Mouse (Mus musculus) liver (tissue): ENCODE data around the gene Galnt10.
A peak's percentile ranks its signal among the peaks of the same experiment; 100 is the strongest.

ENCODE experiments used
- DNase-seq: peaks from one replicate; pipeline ENCODE4 v3.0.0-alpha.2; 2020; ENCODE audit warnings: mixed read lengths

Gene Galnt10

DNA sequence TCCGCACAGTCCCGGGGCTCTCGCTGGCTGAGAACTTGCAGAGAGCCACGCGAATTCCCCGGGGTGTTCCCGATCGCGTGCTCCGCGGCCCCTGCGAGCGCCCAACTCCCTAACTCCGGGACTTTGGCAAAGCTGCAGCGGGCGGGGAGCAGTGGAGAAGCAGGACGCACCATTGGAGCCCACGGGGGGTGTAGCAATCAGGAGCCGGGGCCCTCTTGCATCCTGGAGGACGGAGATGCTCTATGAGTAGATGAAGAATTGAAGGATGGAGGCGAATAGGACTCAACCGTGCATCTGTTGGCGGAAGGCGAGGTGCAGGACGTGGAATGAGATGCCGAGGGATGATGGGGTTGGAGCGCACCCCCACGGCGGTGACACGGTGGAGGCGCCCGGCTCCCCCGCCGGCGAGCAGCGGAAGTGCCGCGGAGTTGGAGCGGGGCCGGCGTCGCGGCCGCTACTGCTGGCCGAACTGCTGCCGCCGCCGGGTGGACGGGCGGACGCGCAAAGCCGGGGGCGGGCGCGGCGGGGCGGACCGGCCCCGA lies at the start of gene Galnt10:
Gene Galnt10 (plus strand): TSS at position 425 of the 542 bp plus-strand sequence.
- peak; percentile 90 for DNase-seq

DNA sequence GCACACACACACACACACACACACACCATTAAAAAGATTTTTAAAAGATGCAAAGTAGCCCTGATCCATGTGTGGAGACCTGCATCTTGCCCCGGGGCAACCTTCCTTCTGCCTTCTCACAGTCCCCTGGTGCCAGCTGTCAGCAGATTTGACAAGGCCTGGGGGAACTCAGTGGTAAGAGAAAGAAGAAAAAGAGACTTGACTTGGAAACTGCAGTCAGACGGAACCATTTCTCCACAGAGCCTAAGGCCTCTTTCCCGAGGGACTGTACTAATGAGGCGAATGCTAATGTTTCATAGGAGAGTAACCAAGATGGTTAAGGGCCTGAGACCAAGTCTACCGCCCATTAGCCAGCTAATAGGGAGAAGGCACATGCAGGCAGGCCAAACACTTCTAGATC lies 49.3 kb upstream of the Galnt10 start:
- no peak for DNase-seq

DNA sequence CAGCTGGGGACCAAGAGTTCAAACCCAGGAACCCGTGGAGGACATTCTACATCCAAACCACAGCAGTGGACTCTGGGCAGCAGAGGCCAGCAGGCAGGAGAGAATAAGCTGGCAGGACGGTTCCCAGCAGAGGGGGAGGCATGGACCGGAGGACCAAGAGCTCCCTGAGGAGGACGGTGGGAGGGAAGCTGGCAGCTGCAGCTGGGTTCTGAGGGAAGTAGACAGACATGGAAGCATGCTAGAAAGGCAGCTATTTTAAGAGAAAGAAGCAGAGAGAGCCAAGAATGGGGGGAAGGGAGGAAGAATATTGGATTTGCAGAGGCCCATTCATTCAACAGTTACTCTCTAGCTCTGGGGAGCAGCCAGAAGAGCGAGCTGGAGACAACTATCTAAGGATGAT lies 47.1 kb upstream of the Galnt10 start:
- DNase-seq: no peak

DNA sequence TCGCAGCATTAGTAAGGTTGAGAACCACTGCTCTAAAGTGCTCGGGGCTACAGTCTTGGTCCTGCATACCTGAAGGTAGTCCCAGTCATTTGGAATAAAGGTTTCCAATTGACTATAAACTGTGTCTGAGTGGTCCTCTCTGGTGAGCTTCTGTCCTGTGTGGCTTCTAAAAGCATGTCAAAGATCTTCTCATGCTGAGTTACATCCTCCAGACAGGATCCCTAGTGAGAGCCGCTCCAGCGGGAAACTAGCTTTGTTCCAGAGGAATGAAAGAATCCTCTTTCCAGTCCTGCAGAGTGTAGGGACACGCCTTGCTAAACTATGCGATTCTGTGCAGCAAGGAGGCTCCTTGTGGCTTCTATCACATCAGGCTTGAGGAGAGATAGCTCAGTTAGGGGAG lies 45.9 kb upstream of the Galnt10 start:
- no peak for DNase-seq

DNA sequence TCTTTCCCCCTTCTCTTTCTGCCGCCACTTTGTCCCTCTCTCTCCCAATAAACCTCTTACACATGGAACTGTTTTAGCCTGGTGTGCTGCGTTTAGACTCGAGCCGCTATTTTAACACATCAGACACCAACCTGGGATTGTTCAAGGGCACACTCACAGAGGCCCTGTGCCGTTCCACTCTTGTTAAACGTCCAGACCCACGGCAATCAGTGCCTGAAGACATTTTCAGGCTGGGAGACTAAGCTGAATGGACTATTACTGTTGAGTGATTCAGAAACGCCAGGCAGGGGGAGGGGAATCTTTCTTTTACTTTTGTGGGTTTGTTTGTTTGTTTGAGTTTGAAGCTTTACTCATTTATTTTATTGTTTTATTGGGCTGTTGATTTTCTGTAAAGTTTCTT lies 45.1 kb upstream of the Galnt10 start:
- DNase-seq: no peak

DNA sequence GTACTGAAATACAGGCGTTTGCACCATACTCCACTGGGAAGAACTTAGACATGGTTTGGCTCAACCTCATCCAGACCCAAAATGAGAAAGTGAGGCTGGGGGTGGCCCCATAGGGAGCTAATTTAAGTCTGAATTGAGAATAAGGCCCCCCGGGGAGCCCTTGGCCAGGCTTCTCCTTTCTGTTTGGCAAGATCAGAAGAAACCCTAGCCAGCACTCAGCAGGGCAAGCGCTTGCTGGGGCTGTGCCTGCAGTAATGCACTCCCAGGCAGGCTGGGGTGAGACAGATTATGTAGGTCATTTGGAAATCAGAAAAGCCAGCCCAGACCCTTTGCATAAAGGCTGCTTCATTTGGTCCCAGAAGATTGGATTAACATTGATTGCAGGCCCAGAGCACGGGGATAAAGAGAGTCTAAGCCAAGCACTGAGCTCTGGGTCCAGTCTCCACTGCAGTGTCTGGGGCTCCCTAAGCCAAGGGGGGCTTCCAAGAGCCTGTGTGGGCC lies 44.6 kb upstream of the Galnt10 start:
- DNase-seq: no peak

DNA sequence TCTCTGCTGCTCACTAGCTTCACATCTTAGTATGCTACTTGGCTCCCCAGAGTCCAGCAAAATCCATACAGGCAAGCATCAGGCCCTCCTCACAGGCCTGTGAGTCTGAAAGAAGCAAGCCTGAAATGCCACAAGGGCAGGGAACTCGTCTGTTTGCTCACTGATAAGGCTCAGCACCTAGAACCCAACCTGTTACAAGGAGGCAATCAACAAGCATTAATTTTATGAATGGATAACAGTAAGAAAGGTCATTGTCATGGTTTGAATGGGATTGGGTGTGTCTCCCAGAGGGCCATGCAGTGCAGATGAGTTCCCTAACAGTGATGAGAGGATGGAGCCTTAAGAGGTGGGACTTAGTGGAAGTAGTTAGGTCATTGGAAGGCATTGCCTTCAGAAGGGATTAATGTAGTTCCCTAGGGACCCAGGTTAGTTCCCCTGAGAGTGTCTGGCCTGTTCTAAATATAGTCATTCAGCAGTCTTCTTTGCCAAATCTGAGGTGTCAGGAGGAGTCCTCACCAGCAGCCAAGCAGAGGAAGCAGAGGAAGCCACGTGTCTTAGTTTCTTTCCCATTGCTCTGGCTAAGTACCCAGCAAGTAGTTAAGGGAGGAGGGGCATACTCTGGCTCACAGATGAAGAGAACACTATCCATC lies 43.3 kb upstream of the Galnt10 start:
- DNase-seq: no peak

DNA sequence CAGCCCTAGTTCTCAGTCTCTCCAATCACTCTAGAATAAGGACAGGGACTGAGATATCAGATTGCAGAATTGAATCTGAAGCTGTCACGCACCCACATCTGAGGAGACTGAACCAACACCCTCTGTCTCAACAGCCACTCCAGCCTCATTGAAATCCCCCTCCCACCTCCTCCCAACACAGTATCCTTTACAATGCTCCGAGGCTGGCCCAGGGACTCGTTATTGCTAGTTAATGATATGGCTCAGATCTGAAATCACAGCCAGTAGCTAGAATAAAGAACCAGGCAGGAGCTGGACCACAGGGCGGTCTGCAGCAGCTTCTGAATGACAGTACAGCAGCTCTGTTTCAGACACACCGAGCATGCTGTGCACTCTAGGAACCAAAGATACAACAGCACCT lies 40.2 kb upstream of the Galnt10 start:
- DNase-seq: no peak

DNA sequence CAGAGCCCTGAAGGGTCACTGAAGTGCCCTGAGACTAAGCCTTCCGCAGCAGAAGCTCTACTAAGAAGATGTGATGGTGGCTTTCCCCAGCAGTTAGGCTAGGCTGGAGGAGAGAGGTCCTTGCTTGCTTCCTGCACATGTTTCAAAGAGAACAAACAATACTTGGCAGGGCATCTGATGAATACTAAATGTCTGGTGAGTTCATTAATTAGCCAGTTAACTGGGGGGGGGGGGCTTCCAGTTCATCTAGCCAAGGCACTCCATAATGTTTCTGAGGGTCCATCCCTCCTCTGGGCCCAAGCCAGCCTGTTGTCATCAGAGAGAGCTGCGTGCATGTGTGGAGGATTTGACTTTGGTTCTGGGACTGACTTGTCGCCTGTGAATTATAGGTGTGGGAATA lies 39.6 kb upstream of the Galnt10 start:
- DNase-seq: no peak

DNA sequence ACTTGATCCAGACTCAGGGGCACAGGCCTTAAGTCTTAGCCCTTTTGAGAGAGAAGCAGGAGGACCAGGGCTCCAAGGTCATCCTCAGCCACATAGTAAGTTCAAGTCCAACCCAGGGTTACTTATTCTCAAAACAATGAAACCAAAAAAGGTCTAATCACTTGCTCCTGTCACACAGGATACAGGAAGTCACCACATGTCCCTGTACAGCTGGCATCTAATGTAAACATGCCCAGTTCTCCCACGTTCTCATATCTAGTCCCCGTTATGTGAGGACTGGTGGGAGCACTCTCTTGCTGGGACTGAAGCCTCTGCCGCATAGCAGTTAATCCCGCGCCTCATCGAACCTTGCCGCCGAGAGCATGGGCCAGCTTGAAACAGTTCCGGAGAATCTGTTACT lies 30.7 kb upstream of the Galnt10 start:
- no peak for DNase-seq

DNA sequence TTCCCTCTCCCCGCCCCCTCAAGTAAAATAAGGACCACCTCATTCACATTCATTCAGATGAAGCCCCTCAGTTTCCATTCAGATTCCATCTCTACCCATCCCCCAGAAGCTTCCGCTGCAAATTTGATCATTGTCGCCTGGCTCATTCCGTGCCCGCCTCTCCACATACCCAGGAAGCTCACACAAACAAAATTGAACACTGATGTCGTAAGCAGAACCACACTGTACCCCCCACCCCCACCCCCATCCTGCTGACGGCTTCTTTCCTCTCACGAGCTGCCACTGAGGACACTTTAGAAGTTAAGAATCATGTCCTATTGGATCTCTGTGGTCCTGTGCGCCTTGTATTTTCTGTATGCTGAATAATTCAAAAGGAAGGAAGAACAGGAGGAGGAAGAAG lies 30.0 kb upstream of the Galnt10 start:
- DNase-seq: no peak

DNA sequence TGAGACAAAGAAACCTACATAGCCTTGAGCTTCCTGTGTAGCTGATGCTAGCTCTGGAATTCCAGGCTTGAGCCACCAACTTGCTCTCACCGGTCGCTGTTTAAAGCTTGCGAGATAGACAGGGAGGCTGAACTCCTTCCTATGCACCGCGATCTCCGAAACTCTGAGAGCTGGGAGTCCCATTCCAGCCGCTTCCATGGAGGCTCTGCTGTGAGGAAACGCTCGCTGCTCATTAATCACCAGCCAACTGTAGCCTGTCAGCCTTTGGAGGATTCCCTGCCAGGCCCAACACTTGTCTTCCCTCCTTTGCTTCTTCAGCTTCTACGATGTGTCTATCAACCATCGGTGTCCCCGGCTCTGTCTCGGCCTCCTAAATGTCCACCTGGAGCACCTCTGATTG lies 29.4 kb upstream of the Galnt10 start:
- no peak for DNase-seq

DNA sequence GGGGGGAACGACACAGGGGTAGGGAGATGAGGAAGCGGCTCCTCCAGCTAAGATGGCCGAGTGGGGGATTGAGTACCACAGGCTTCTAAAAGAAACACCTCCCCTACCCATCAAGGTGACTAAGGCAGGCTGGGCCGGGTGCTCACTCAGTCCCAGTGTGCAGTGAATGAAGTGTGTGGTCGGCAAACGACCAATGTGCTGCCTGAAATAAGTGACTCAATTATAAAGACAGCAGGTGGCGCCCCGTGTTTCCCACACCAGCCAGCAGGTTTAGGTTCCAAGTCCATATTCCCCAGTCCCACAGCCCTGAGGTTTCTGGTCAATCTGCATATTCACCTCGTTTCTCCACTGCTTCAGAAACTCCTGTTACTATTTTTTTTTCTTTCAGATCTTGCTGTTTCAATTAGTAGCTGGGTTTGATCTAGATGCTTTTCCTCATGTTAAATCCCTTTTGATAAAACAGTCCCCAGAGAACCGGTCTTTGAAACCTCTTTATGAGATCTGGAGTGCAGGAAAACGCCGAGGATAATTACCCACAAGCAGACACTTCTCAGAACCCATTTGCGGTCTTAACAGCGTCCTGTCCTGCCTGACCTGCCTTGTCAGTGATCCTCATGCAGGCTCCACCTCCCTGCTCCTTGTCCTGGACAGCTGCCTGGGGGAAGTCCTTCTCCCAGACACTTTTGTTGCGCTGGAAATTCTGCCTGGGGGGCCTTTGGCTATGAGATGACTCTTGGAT lies 27.5 kb upstream of the Galnt10 start:
- DNase-seq: peak; percentile 70

DNA sequence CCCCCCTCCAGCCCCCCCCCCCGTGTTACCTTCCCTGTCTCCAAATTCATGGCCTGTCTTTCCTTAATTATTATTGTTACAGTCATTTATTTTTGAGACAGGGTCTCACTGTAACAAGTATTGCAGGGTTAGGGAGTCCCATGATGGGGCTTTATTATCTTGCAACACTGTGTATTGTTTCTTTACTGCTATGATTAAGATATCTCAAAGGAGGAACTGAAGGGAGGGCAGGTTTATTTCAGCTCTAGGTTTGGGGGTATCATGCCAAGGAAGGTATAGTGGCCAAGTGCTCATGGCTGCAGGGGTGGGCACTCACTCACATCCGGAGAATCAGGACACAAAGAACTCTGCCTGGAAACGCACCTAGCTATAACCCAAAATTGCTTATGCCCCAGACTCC lies 23.8 kb upstream of the Galnt10 start:
- no peak for DNase-seq

DNA sequence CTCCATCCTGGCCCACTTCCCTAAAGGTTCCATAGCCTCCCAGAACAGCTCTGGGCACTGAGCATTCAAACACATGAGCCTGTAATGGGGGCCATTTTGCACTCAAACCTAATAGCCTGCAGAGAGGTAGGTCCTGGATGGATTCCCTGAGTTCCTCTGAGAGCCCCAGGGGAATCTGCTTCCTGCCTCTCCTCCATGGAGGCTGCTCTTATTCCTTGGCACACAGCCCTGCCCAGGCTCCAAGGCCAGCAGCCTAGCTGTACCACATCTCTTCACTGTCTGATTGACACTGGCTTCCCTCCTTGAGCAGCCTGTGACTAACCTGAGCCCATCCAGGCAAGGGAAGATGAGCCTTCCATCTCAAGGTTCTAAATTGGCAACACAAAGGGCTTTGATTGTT lies 23.4 kb upstream of the Galnt10 start:
- no peak for DNase-seq

DNA sequence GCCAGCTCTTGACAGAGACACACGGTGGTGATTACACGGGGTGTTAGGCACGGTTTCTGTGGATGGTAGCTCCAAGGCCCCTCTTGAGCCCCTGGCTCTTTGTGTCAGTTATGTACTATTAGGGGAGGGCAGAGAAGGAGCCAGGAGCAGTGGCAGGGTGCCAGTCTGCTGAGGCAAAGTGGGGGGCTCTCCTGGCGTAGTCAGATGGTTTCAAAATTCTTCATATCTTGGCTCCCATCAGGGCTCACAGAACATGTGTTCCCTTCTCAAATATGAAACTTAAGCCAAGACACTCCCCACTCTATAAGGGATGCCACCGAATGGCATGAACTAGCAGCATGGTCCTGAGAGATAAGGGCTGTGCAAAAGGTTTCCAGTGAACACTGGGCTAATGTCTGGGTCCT lies 20.8 kb upstream of the Galnt10 start:
- DNase-seq: peak; percentile 60

DNA sequence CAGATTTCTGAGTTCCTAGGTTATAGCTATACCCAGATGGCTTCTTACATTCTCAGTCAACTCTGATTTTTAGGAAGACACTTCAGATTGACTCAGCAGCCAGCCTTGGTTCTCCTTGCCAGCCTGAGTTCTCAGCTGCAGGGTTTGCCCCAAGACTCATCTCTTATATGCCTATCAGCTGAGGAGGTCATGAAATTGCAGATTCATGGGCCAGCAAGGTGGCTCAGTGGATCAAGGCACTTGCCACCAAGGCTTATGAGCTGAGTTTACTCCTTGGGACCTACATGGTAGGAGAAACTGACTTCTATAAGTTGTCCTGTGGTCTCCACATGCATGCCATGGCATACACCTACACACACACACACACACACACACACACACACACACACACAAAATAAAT lies 19.8 kb upstream of the Galnt10 start:
- peak; percentile 57 for DNase-seq

DNA sequence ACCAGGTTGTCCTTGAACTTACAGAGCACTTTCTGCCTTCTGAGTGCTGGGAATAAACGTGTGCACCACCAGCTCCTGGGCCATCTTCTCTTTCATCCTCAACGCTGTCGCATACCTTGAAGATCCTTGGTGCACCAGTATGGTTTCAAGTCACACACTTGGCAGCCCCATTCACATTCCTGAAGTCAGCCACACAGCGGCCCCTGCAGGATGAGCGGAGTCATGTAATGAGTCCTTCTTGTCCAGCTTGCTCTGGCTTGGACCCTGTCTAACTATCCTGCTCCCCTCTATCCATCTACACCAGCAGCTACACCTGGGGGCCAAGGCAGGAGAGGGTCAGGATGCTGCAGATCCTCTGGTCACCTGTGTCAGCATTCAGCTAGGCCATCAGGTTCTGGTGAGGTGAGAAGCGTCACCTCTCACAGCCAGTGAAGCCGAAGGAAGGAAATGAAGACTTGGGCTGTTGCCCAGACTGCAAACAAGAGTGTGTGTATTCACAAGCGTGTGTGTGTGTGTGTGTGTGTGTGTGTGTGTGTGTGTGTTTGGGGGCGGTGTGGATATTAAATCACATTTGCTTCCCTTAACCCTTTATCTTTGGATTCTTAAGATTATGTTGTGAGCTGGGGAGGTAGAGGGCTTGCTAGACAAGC lies 18.0 kb upstream of the Galnt10 start:
- DNase-seq: peak; percentile 71

DNA sequence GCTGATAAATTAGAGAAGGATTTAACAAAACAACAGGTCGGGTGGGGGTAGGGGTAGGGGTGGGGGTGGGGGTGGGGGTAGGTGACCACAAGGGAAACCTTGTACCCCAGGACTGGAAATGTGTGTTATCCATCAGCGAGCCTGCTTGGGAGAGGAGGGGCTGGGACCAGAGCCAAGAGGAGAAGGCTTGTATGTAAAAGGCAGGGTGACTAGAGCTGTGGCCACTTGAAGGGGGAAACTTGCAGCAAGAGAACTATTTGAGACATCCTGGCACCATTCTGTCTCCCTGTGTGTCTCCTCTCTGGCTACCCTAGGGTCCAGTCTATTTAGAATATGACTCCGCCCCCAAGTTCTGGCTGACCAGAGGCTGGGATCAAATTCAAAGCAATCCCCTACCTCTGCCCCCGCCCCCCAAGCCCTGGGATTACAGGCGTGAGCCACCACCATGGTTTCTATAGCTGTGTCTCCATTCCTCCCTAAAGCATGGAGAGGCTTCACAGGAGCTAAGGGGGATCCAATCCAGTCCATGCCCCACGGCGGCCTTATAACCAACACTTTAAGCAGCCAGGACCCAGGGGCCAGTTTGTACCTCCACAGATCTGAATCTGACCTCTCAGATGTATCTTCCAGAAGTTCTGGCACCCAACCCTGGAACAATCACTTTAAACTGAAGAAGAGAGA lies 13.3 kb upstream of the Galnt10 start:
- DNase-seq: no peak

DNA sequence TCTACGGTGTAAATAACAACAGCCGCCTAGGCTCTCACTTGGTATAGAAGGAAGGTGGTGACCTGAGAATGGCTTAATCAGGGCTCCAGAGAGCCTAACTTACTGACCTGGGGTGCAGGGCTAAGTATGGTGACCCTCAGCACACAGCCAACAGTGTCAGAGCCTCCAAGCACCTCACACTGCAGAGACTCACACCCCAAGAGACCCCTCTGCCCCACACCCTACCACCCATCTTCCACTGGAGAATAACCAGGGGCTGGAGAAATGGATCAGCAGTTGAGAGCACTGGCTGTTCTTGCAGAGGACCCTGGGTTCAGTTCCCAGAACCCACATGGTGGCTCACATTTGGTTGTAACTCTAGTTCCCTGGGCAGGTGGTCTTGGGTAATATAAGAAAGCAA lies 12.2 kb upstream of the Galnt10 start:
- no peak for DNase-seq

DNA sequence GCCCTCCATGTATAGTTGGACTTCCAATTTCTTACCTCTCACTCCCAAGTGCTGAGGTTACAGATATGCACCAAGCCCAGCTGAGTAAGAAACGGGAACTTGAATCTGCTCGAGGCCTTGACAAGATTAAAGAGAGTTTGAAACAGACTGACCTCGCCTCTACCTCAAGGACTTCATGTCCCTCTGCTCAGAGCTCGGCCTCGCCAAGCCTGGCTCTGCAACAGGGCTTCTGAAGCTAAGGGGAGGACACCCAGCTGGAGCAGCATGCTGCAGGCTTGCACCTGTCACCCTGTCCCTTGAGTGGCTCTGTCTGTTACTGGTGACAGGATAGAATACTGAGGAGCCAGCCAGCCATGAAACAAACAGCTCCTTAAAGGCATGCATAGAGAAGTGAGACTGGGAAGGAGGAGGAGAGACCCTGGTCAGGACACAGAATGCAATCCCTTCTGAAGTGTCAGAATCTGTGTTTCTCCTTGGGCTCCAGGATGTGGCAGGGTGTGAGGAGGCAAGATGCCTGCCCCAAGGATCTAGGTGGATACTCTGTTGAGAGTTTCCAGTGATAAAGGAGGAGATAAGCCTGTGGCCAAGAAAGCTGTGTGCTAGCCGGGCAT lies 11.2 kb upstream of the Galnt10 start:
- no peak for DNase-seq

DNA sequence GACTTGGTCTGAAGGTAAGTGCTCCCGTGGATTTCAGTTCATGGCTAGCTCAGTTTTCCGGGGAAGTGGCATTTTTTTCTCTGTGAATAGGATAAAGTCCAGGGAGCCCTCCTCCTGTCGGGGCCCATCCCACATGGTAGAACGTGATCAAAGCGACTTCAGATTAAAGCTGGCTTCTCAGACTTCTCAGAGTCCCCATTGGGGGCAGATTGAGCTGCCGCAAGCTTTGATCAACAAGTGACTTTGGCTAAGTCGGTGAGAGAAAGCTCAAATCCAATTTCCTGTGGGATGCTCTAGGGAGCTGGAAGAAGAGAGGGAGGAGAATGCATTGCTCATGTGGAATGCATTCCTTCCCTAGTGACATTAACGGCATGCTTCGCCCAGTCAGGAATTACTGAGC lies 10.1 kb upstream of the Galnt10 start:
- DNase-seq: no peak

DNA sequence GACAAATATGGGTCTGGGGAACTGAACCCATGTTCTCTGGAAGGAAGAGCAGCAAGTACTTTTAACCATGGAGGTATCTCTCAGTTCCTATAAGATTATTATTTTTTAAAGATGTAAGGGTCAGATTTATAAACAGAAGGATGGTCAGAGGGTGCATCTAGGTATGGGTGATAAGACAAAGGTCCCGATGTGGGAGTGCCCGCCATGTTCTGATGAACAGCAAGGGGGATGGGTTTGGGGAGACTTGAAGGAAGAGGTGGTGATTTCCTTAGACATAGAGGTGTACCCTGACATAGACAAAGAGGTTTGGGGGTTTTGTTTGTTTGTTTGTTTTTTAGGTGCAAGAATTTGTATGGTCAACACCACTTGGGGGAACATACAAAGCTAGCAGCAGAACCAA lies 1.6 kb upstream of the Galnt10 start:
- DNase-seq: no peak
